Mouse (Mus musculus) thymus, adult 2 months (tissue): ENCODE data around the gene Snapc5. TPM values are rescaled to one million over a fixed set of nuclear protein-coding genes. Genes with fewer than 3 reads are reported as not detected.
"Not testable (repeated sequence)": the region's sequence is repeated elsewhere in the genome, so short reads cannot be mapped to it uniquely, and the experiment has no call there.

ENCODE experiments used
- DNase-seq: peaks from one replicate; pipeline ENCODE4 v3.0.0; 2021
- H3K27ac ChIP-seq: fragments of 200-500 bp; 2 replicates; pipeline ENCODE4 v1.5.1; 2012; ENCODE audit warnings: low read length, control low read depth; ENCODE audit not compliant: control insufficient read depth, insufficient read depth
- H3K27me3 ChIP-seq: fragments of 200-500 bp; 2 replicates; pipeline ENCODE4 v1.6.1; 2012; ENCODE audit warnings: mild to moderate bottlenecking, low read length, moderate library complexity, mixed read lengths; ENCODE audit not compliant: control insufficient read depth, insufficient read depth
- H3K36me3 ChIP-seq: fragments of 200-500 bp; 2 replicates; pipeline ENCODE4 v1.6.1; 2012; ENCODE audit warnings: mild to moderate bottlenecking, low read length, moderate library complexity; ENCODE audit not compliant: control insufficient read depth, insufficient read depth
- H3K4me1 ChIP-seq: fragments of 200-500 bp; replicated peaks from 2 replicates; pipeline ENCODE4 v1.6.1; 2012; ENCODE audit warnings: low read length; ENCODE audit not compliant: control insufficient read depth, insufficient read depth
- H3K4me3 ChIP-seq: fragments of 200-500 bp; 2 replicates; pipeline ENCODE4 v1.5.1; 2012; ENCODE audit warnings: mild to moderate bottlenecking, low read length, control low read depth, moderate library complexity; ENCODE audit not compliant: control insufficient read depth, insufficient read depth
- CTCF ChIP-seq: fragments of 200-500 bp; IDR thresholded peaks from 2 replicates; pipeline ENCODE4 v1.5.1; 2012; ENCODE audit warnings: mild to moderate bottlenecking, control low read depth, low read length, moderate library complexity, borderline replicate concordance; ENCODE audit not compliant: control insufficient read depth, poor library complexity, insufficient read depth; ENCODE audit errors: extremely low read depth
- POLR2A ChIP-seq: fragments of 200-500 bp; IDR thresholded peaks from 2 replicates; pipeline ENCODE4 v1.6.1; 2012; ENCODE audit warnings: mild to moderate bottlenecking, low read length, control low read depth, moderate library complexity; ENCODE audit not compliant: control insufficient read depth, poor library complexity, insufficient read depth; ENCODE audit errors: extremely low read depth
- WGBS: fragments of 180-500 bp; shearing (Covaris S2); methylation state at CpG from one replicate; pipeline ENCODE4 v1.1.7; 2018; 5-methylcytosine and 5-hydroxymethylcytosine counted together
- polyA plus RNA-seq: library from polyadenylated mRNA; depleted of rRNA; stranded (reverse); fragments of >200 nt; gene quantifications from 2 replicates; pipeline ENCODE4 v1.2.3, GENCODE M21; 2012

Snapc5 gene
- polyA plus RNA-seq, 1 experiment: 9.6 TPM

GRCm38 (mm10) chr9:64178610-64178973, 482 bp upstream of the Snapc5 start:
- Histone ChIP-seq H3K4me3 (no peak overlapping the region), H3K27ac (no peak overlapping the region), H3K27me3 (no peaks in the 10 kb centered on the region), H3K36me3 (peaks cover 50% of the 10 kb centered on the region), H3K4me1 (peaks cover 3% of the 10 kb centered on the region)
- WGBS: 73% methylated on average over 3 of the region's 3 CpGs
- TF ChIP-seq POLR2A: no peak
- no peak for TF ChIP-seq CTCF
- peak; percentile 8 for DNase-seq

GRCm38 (mm10) chr9:64183295-64183694, 4.2 kb downstream of the Snapc5 start:
- not testable (repeated sequence) for H3K27ac ChIP-seq, H3K4me1 ChIP-seq, H3K27me3 ChIP-seq, H3K4me3 ChIP-seq, DNase-seq
- WGBS: 95% methylated on average over 5 of the region's 5 CpGs
- peaks cover 24% of the 10 kb centered on the region for H3K36me3 ChIP-seq

GRCm38 (mm10) chr9:64184166-64184840, 5.2 kb downstream of the Snapc5 start:
- no peak for TF ChIP-seq CTCF
- no peak for TF ChIP-seq POLR2A

GRCm38 (mm10) chr9:64193879-64194278, 14.8 kb downstream of the Snapc5 start:
- Histone ChIP-seq H3K4me1 (no peaks in the 10 kb centered on the region), H3K27me3 (no peaks in the 10 kb centered on the region), H3K27ac (no peak overlapping the region), H3K4me3 (no peak overlapping the region), H3K36me3 (peaks cover 4% of the 10 kb centered on the region; the same call in 1 of the 2 replicates)
- no peak for TF ChIP-seq POLR2A
- no peak for TF ChIP-seq CTCF
- 98% methylated on average over 1 of the region's 1 CpGs for WGBS
- DNase-seq: no peak

More at GRCm38 (mm10) chr9:64184166-64184840, 5.2 kb downstream of the Snapc5 start:
- H3K4me1 ChIP-seq: peaks cover 3% of the 10 kb centered on the region
- no peak overlapping the region for H3K27ac ChIP-seq
- peaks cover 22% of the 10 kb centered on the region for H3K36me3 ChIP-seq
- 97% methylated on average over 5 of the region's 5 CpGs for WGBS
- DNase-seq: no peak
- no peaks in the 10 kb centered on the region for H3K27me3 ChIP-seq
- no peak overlapping the region for H3K4me3 ChIP-seq

GRCm38 (mm10) chr9:64195554-64195953, 16.5 kb downstream of the Snapc5 start:
- Histone ChIP-seq H3K27ac (no peak overlapping the region), H3K36me3 (peaks cover 4% of the 10 kb centered on the region; the same call in 1 of the 2 replicates), H3K27me3 (no peaks in the 10 kb centered on the region), H3K4me1 (no peaks in the 10 kb centered on the region), H3K4me3 (no peak overlapping the region)
- no peak for DNase-seq
- TF ChIP-seq POLR2A: no peak
- whole genome bisulfite sequencing: 91% methylated on average over 4 of the region's 4 CpGs

- H3K27ac ChIP-seq: no peak overlapping the region
- H3K36me3 ChIP-seq: peaks cover 4% of the 10 kb centered on the region; the same call in 1 of the 2 replicates
- DNase-seq: no peak
- TF ChIP-seq CTCF: no peak
- TF ChIP-seq POLR2A: no peak
- H3K27me3 ChIP-seq: no peaks in the 10 kb centered on the region
- WGBS: 95% methylated on average over 8 of the region's 8 CpGs
- no peak overlapping the region for H3K4me3 ChIP-seq
- H3K4me1 ChIP-seq: no peaks in the 10 kb centered on the region
These were observed 18.4 kb downstream of the Snapc5 start for GRCm38 (mm10) chr9:64197524-64197923.

GRCm38 (mm10) chr9:64198068-64198762, 19.1 kb downstream of the Snapc5 start:
- Histone ChIP-seq H3K27me3 (no peaks in the 10 kb centered on the region), H3K36me3 (peaks cover 4% of the 10 kb centered on the region; the same call in 1 of the 2 replicates), H3K27ac (no peak overlapping the region), H3K4me3 (no peak overlapping the region), H3K4me1 (no peaks in the 10 kb centered on the region)
- WGBS: 95% methylated on average over 5 of the region's 5 CpGs
- DNase-seq: no peak
- TF ChIP-seq POLR2A (no peak), CTCF (no peak)

- WGBS: over 99% methylated on average over 7 of the region's 7 CpGs
- not testable (repeated sequence) for DNase-seq, H3K4me1 ChIP-seq, H3K4me3 ChIP-seq, H3K27ac ChIP-seq, H3K27me3 ChIP-seq, H3K36me3 ChIP-seq
These were observed 19.8 kb downstream of the Snapc5 start for GRCm38 (mm10) chr9:64198763-64199418.
